Mouse (Mus musculus) heart, postnatal 0 days (tissue): ENCODE data around the gene Bcor. TPM values are rescaled to one million over a fixed set of nuclear protein-coding genes. Genes with fewer than 3 reads are reported as not detected.

Experiments used
- ATAC-seq: fragments of 200-750 bp; cut with Nextera tagmentation; 2 replicates; pipeline ENCODE4 v1.8.0; 2017; ENCODE audit warnings: low read depth, moderate number of reproducible peaks, moderate library complexity; ENCODE audit not compliant: insufficient read depth
- DNase-seq: peaks from one replicate; pipeline ENCODE4 v3.0.0-alpha.2; 2016; ENCODE audit warnings: low spot score
- H3K27ac ChIP-seq: fragments of 300-500 bp; sonication (generic); 2 replicates; pipeline ENCODE4 v1.5.1; 2014; ENCODE audit warnings: low read depth, mild to moderate bottlenecking
- H3K27me3 ChIP-seq: fragments of 300-500 bp; sonication (generic); 2 replicates; pipeline ENCODE4 v1.6.1; 2014; ENCODE audit warnings: low read length, mixed read lengths; ENCODE audit not compliant: control insufficient read depth, insufficient read depth
- H3K36me3 ChIP-seq: fragments of 300-500 bp; sonication (generic); replicated peaks from 2 replicates; pipeline ENCODE4 v1.6.1; 2014; ENCODE audit warnings: low read length, mixed read lengths; ENCODE audit not compliant: control insufficient read depth, insufficient read depth
- H3K4me1 ChIP-seq: fragments of 300-500 bp; sonication (generic); 2 replicates; pipeline ENCODE4 v1.6.1; 2014; ENCODE audit warnings: antibody characterized with exemption; ENCODE audit not compliant: control insufficient read depth, insufficient read depth
- H3K4me2 ChIP-seq: fragments of 300-500 bp; sonication (generic); 2 replicates; pipeline ENCODE4 v1.6.1; 2014; ENCODE audit warnings: low read depth, mild to moderate bottlenecking, low read length, moderate library complexity
- H3K4me3 ChIP-seq: fragments of 300-500 bp; sonication (generic); 2 replicates; pipeline ENCODE4 v1.5.1; 2014; ENCODE audit warnings: low read depth, low read length
- H3K9ac ChIP-seq: fragments of 300-500 bp; sonication (generic); replicated peaks from 2 replicates; pipeline ENCODE4 v1.6.1; 2014; ENCODE audit warnings: low read depth, low read length, mixed read lengths
- H3K9me3 ChIP-seq: fragments of 300-500 bp; sonication (generic); replicated peaks from 2 replicates; pipeline ENCODE4 v1.6.1; 2016; ENCODE audit warnings: low read length; ENCODE audit not compliant: control insufficient read depth
- CTCF ChIP-seq: IDR thresholded peaks from 2 replicates; pipeline ENCODE4 v1.5.1; 2016; ENCODE audit warnings: antibody characterized with exemption, control low read depth, low read depth
- EP300 ChIP-seq: IDR thresholded peaks from 2 replicates; pipeline ENCODE4 v1.6.1; 2016; ENCODE audit warnings: antibody characterized with exemption, low read depth
- WGBS: fragments of 180-500 bp; shearing (Covaris S2); extraction: QIAGEN DNeasy Blood & Tissue Kit; methylation state at CpG from one replicate; pipeline ENCODE4 v1.1.7; 2014; 5-methylcytosine and 5-hydroxymethylcytosine counted together
- polyA plus RNA-seq: library from polyadenylated mRNA; unstranded; fragments of >200 nt; fragmentation: Nextera tagmentation; extraction: Ambion mirVana; gene quantifications from 2 replicates; pipeline ENCODE4 v1.2.1, GENCODE M21; 2015
- total RNA-seq: library from RNA; depleted of rRNA; stranded (reverse); fragments of >200 nt; gene quantifications from 2 replicates; pipeline ENCODE4 v1.2.3, GENCODE M21; 2014; ENCODE audit warnings: low replicate concordance

Bcor gene
- total and polyA plus RNA-seq, 2 experiments from 2014 or later, result 8.9 to 25.7 TPM

- no peaks in the 10 kb centered on the region for H3K27me3 ChIP-seq
- TF ChIP-seq EP300 (no peak), CTCF (no peak)
Observed at GRCm38 (mm10) chrX:12158821-12159533, 1.2 kb downstream of the Bcor start.

GRCm38 (mm10) chrX:12158244-12158820 lies 1.8 kb downstream of the Bcor start:
- DNase-seq (peak; percentile 32), ATAC-seq (peak; percentile 45)
- H3K9me3 ChIP-seq, result no peaks in the 10 kb centered on the region
- 4% methylated on average over 42 of the region's 44 CpGs for WGBS
- H3K4me1 ChIP-seq, result 0 out of 2 replicates have a peak, but pooled peaks cover 9% of the 10 kb centered on the region
- H3K4me3 ChIP-seq, result peak overlapping the region; percentile 43
- no peak for TF ChIP-seq CTCF
- 0 out of 2 replicates have a peak, but pooled peaks have one; percentile 16 for TF ChIP-seq EP300
- H3K4me2 ChIP-seq, result peak overlapping the region; percentile 83
- H3K36me3 ChIP-seq, result no peaks in the 10 kb centered on the region
- H3K27me3 ChIP-seq, result no peaks in the 10 kb centered on the region
- peak overlapping the region; percentile 20; the same call in 1 of the 2 replicates for H3K9ac ChIP-seq
- H3K27ac ChIP-seq, result peak overlapping the region; percentile 90

More at GRCm38 (mm10) chrX:12158821-12159533, 1.2 kb downstream of the Bcor start:
- no peak for DNase-seq
- Histone ChIP-seq H3K4me1 (0 out of 2 replicates have a peak, but pooled peaks cover 9% of the 10 kb centered on the region), H3K9me3 (no peaks in the 10 kb centered on the region), H3K9ac (peak overlapping the region; percentile 20; the same call in 1 of the 2 replicates), H3K27ac (peak overlapping the region; percentile 90), H3K4me2 (peak overlapping the region; percentile 83), H3K36me3 (no peaks in the 10 kb centered on the region), H3K4me3 (peak overlapping the region; percentile 54)
- peak; percentile 21 for ATAC-seq
- 7% methylated on average over 31 of the region's 31 CpGs for WGBS

- ATAC-seq, result peak; percentile 28
Observed at GRCm38 (mm10) chrX:12157331-12157930, 2.7 kb downstream of the Bcor start.

GRCm38 (mm10) chrX:12155842-12156291 lies 4.3 kb downstream of the Bcor start:
- peak overlapping the region; percentile 44 for H3K27ac ChIP-seq
- WGBS, result 9% methylated on average over 29 of the region's 30 CpGs

More at GRCm38 (mm10) chrX:12157331-12157930, 2.7 kb downstream of the Bcor start:
- Histone ChIP-seq H3K36me3 (no peaks in the 10 kb centered on the region), H3K4me2 (peak overlapping the region; percentile 83), H3K27me3 (no peaks in the 10 kb centered on the region), H3K4me3 (peak overlapping the region; percentile 43; the same call in 1 of the 2 replicates), H3K9ac (no peak overlapping the region), H3K9me3 (no peaks in the 10 kb centered on the region), H3K27ac (peak overlapping the region; percentile 90), H3K4me1 (0 out of 2 replicates have a peak, but pooled peaks cover 9% of the 10 kb centered on the region)
- 7% methylated on average over 23 of the region's 25 CpGs for WGBS
- TF ChIP-seq EP300 (0 out of 2 replicates have a peak, but pooled peaks have one; percentile 4), CTCF (no peak)
- DNase-seq, result peak; percentile 68

More at GRCm38 (mm10) chrX:12155842-12156291, 4.3 kb downstream of the Bcor start:
- Histone ChIP-seq H3K4me2 (peak overlapping the region; percentile 67), H3K27me3 (peaks cover 8% of the 10 kb centered on the region; the same call in 1 of the 2 replicates), H3K36me3 (no peaks in the 10 kb centered on the region), H3K9me3 (no peaks in the 10 kb centered on the region), H3K4me1 (0 out of 2 replicates have a peak, but pooled peaks cover 9% of the 10 kb centered on the region), H3K9ac (peak overlapping the region; percentile 50), H3K4me3 (peak overlapping the region; percentile 38)
- peak; percentile 31 for DNase-seq
- ATAC-seq, result no peak
- TF ChIP-seq CTCF (no peak), EP300 (no peak)
